Mouse (Mus musculus) gastrocnemius, adult 18-20 months (tissue): ENCODE results near the gene Prrxl1. TPM values are rescaled to one million over a fixed set of nuclear protein-coding genes. Genes with fewer than 3 reads are reported as not detected.

ENCODE experiments used
- DNase-seq: peaks from one replicate; pipeline ENCODE4 v3.0.0; 2021; ENCODE audit warnings: low spot score
- long read RNA-seq, 2 experiments: library from polyadenylated mRNA; stranded (forward); transcript quantifications; one replicate each; pipeline ENCODE4 v2.0.0; 2021
- total RNA-seq, 2 experiments: library from RNA; stranded (reverse); gene quantifications; 2 replicates each; pipeline ENCODE4 v1.2.3; 2021

Prrxl1 gene
- not detected for total RNA-seq
- long read RNA-seq, experiment 1 = 0 reads
- long read RNA-seq, experiment 2 = 0 reads

DNA sequence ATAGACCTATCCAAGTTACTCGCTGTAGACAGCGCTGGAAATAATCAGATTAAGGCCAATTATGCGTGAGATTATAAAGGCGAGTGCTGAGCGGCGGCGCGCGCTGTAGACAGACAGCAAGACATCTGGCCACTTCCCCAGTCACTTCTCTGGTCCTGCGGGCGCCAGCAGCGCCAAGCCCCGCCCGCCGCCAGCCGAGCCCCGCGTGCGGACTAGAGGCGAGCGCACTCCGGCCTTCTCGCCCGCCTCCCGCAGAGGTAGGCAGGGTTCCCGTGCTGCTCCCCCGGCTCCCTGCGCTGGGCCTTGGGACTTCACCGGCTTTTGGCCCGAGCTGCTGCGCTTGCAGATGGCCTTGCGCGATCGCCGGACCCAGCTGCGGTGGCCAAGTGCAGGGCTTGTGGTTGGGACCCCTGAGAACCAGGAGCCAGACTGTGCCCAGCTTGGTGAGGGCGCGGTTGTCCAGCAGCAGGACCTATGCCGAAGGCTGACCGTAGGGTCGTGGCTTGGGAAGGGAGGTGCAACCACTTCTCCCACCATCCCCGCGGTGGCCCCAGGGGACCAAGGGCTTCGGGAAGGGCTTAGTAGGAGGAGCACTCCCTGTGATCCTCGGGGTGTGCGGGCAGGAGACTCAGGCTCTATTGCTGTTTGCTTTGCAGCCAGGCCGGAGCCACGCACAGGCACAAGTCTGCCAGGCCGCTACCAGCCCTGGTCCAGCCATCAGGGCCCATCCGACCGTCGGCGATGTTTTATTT lies at the start of gene Prrxl1:
Gene Prrxl1 (plus strand): TSS at position 118 of the 752 bp plus-strand sequence.
- DNase-seq = no peak

DNA sequence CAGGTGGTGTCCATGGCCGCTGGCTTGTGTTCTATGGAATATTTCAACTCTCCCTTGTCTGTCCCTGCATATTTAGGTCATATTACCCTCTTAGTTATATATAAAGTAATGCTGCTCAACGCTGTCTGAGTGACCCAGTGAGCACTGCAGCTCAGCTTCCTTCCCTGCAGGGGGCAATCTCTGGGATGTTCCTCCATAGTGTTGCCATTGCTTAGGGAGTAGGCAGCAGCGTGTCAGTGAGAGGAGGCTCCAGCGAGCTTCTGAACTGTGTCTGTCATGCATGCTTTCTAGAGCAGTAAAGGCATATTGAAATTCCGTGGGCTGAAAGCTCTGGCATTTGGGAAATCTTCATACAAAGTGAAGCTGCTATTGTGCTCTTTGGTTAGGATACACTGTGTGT lies 47.4 kb upstream of the Prrxl1 start:
- no peak for DNase-seq

- no peak for DNase-seq
Observed at GRCm38 (mm10) chr14:32553198-32553903, 45.9 kb upstream of the Prrxl1 start.

GRCm38 (mm10) chr14:32554860-32555526 lies 44.2 kb upstream of the Prrxl1 start:
- DNase-seq = no peak

- DNase-seq = no peak
Observed at GRCm38 (mm10) chr14:32561428-32561827, 37.8 kb upstream of the Prrxl1 start.

DNA sequence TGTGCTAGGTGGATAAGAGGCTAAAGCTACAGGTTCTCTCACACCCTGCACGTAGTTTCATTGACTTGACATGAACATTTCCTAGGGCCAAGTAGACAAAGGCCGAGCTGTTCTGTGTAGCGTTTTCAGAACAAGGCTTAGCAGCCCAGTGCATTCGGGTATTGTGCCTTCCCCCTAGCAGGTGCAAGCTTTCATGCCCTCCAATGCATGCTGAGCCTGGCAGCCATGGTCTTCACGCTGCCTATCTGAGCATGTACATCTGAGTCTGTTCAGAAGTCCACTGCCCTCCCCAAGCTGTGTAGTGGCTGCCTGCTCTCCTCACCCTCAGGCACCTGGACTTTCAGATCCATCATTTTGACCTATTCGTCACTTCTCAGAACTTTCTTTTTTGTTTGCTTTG lies 35.5 kb upstream of the Prrxl1 start:
- no peak for DNase-seq

GRCm38 (mm10) chr14:32572519-32572918 lies 26.7 kb upstream of the Prrxl1 start:
- no peak for DNase-seq

- no peak for DNase-seq
Observed at GRCm38 (mm10) chr14:32578420-32578819, 20.8 kb upstream of the Prrxl1 start.

- DNase-seq = no peak
Observed at GRCm38 (mm10) chr14:32583696-32584095, 15.5 kb upstream of the Prrxl1 start.

- peak; percentile 66 for DNase-seq
Observed at GRCm38 (mm10) chr14:32587013-32587784, 12.0 kb upstream of the Prrxl1 start.

DNA sequence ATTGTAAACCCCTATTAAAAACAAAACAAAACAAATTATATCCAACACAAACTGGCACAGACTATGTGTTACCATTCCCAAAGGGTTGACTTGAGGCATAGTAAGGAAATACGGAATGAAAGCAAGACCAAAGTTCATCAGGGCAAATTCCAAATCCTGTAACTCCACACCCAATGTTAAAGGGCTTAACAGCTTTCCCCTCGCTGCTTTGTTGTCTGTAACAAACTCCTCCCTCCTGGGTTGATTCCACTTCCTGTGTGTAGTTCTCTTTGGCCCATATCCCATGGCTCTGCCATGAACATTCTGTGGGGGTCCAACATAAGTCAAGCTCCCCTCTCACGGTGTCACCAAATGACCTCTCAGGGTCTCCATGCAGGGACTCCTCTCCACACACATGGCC lies 8.8 kb upstream of the Prrxl1 start:
- DNase-seq = no peak

DNA sequence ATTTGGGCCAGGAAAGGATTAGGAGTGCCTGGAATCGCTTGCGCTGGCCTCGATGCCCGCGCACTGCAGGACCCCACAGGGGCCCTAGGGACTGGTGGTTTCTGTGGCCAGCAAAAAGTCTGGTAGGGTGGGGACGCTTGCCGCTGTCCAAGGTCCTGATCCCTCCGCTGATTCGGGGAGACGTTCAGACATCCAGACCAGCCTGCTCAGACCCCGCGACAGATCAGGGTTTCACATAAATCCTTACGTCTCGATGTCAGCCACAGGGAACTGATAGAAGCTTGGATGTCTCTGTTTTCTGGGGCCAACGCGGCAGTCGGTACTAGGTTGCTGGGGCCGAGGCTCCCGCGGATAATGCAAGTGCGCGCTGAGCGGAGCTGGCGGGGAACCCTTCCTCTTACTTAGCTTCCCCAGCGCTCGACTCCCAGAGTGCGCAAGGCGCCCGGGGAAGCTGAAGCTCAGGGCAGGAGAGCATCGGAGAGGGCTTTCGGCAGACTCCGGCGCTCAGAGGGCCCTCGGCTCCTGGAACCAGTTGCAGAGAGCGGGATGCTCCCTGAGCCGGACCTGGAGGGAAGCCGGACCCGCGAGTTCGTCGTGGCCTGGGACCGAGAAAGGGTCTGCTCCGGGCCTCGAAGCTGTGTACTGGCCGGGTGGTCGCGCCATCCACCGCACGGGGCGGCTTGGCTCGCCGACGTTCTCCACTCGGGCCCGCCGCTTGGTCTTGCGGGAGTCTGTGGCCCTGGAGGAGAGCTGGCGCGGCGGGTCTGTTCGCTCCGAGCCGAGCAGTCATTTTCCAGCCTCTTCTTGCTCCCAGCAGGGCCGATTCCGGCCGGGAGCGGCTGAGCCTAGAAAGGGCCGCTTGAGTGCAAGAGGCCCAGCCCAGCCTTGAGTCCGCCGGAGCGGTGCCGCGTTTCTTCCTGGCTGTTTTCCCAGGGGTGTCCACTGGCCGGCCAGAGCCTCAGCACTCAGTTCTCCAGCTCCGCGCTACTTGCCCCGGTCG lies 1.7 kb upstream of the Prrxl1 start:
- DNase-seq = peak; percentile 43

- DNase-seq = no peak
Observed at GRCm38 (mm10) chr14:32598437-32599219, 579 bp upstream of the Prrxl1 start.

DNA sequence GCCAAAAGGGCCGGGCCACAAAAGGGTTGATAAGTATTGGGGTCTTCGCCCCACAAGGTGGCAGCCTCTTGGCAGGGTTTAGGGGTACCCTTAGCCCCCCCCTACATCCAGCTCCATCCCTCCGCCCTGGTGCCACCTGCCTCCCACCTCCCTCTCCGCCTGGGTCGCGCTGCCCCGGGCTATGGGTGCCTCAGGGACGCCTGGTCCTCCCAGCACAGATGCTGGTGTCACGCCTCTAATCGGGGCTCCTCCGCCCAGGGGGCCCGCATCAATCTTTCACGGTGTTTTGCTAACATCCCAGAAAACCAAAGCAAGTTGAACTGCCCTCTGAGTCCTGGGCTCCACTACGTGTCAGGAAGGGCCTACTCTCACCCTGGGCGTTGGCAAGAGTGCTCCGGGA lies 903 bp downstream of the Prrxl1 start:
- no peak for DNase-seq

DNA sequence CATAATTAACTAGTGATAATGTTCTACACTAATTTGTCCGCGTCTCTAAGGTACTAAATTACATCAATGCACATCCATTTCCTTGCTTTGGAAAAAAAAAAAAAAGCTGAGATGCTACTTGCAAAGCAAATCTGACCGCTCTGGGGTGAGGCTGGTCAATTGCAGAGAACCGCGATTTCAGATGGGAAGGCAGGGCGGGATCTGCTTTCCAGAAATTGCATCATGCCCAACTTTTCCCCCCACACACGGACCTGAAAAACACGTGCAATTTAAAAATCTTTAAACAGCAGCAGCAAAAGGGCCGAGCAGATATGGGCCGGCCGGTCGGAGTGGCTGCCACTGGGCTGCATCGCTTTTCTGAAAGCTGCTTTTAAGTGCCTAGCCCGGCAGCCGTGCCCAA lies 6.3 kb downstream of the Prrxl1 start:
- no peak for DNase-seq

DNA sequence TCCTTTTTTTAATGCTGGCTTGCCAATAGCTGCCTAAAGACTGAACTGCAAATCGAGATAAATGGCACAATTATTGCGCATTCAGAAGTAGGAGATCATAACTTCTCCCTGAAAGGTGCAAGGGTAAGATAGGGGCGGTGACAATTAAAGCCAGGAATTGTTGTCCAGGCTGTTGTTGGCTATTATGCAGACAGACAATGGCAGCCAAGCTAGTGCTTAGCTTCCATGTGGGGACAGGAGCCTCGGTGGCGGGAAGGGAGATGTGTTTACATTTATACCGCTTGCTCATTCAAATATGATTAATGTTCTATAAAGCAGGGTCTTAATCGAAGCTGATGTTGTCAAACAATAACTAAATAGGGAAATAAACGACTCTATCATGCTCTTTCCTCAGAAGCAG lies 7.1 kb downstream of the Prrxl1 start:
- no peak for DNase-seq

GRCm38 (mm10) chr14:32609392-32609791 lies 10.2 kb downstream of the Prrxl1 start:
- peak; percentile 26 for DNase-seq

DNA sequence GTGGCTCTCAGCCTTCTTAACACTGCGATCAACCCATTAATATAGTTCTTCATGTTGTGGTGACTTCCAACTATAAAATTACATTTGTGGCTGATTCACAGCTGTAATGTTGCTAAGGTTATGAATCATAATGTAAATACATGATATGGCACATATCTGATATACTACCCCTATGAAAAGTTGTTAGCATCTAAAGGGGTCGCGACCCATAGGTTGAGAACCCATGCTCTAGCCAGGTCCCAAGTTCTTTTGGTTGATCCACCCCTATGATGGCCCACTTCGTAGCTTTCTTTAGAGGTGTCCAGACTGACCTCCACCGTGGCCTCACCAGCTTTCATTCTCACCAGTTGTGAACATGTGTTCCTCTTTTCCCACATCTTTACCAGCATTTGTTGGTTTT lies 18.0 kb downstream of the Prrxl1 start:
- DNase-seq = no peak

- no peak for DNase-seq
Observed at GRCm38 (mm10) chr14:32624245-32624644, 25.0 kb downstream of the Prrxl1 start.

GRCm38 (mm10) chr14:32624811-32625210 lies 25.6 kb downstream of the Prrxl1 start:
- no peak for DNase-seq
